Mouse (Mus musculus) Patski (cell line): ENCODE measurements around the gene Catsperz. TPM values are rescaled to one million over a fixed set of nuclear protein-coding genes. Genes with fewer than 3 reads are reported as not detected.
A peak's percentile ranks its signal among the peaks of the same experiment; 100 is the strongest.

Source experiments
- ATAC-seq: fragments of 100-300 bp; one replicate; pipeline ENCODE4 v1.8.0; 2021
- CTCF ChIA-PET: fragments of 350-600 bp; sonication (Branson Sonifier 250); formaldehyde crosslinking; loops from one replicate; lab custom pipeline; 2022; ENCODE audit warnings: inconsistent platforms; lab: Charles Lee
- POLR2A ChIA-PET: fragments of 350-600 bp; sonication (Branson Sonifier 250); formaldehyde crosslinking; loops from one replicate; lab custom pipeline; 2022; ENCODE audit warnings: antibody characterized with exemption, inconsistent platforms; lab: Charles Lee
- DNase-seq: peaks from one replicate; pipeline ENCODE4 v3.0.0-alpha.2; 2011; ENCODE audit warnings: low read depth, low spot score
- H3K27me3 ChIP-seq: fragments of 371-371 bp; one replicate; pipeline ENCODE4 v1.5.1; 2021
- CTCF ChIP-seq: fragments of 100-300 bp; IDR thresholded peaks from one replicate; pipeline ENCODE4 v1.5.1; 2021
- in situ Hi-C: fragments of 300-500 bp; cut with MboI; formaldehyde crosslinking; loops from 3 replicates; pipeline ENCODE4 v1.11.1; 2018; ENCODE audit warnings: low pct_unique_long_range_greater_than_20kb, mixed read lengths
- polyA plus RNA-seq: library from polyadenylated mRNA; unstranded; gene quantifications from one replicate; pipeline ENCODE4 v1.2.3, GENCODE M21; 2021

Catsperz gene
- polyA plus RNA-seq, 1 experiment from 2014 or later = 7.6 TPM

DNA sequence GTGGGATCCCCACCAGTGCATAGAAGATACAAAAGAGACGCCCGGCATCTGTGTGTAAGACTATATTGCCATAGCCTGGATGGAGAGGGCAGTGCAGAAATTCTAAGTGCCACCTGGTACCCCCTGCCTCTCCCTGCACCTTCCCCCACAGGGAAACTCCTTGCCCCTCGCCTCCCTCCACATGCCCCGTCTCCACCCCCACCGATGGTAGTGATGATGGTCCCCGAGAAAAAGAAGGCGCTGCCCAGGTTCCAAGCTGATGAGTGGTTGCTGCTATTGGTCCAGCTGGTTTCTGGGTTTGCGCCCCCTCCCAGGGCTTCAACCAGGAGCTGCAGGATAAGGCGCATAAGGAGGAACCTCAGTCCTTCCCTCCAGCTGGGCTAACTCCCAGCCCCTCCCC, 2.9 kb upstream of the Catsperz start:
- ChIA-PET CTCF (no interaction called here), POLR2A (interaction anchor here (0.9 kb wide), 1 partner anchor 42 kb away, joined by 4 read pairs; no protein-coding TSS in a partner anchor)
- ATAC-seq (no peak), DNase-seq (no peak)
- in situ Hi-C loops = no loop called here
- TF ChIP-seq CTCF = no peak
- H3K27me3 ChIP-seq = no peaks in the 10 kb centered on the region

- TF ChIP-seq CTCF = no peak
- no peaks in the 10 kb centered on the region for H3K27me3 ChIP-seq
- ChIA-PET POLR2A (no interaction called here), CTCF (no interaction called here)
- DNase-seq (no peak), ATAC-seq (no peak)
- in situ Hi-C loops = no loop called here
These were observed 1.5 kb upstream of the Catsperz start for GRCm38 (mm10) chr19:6926559-6927255.

DNA sequence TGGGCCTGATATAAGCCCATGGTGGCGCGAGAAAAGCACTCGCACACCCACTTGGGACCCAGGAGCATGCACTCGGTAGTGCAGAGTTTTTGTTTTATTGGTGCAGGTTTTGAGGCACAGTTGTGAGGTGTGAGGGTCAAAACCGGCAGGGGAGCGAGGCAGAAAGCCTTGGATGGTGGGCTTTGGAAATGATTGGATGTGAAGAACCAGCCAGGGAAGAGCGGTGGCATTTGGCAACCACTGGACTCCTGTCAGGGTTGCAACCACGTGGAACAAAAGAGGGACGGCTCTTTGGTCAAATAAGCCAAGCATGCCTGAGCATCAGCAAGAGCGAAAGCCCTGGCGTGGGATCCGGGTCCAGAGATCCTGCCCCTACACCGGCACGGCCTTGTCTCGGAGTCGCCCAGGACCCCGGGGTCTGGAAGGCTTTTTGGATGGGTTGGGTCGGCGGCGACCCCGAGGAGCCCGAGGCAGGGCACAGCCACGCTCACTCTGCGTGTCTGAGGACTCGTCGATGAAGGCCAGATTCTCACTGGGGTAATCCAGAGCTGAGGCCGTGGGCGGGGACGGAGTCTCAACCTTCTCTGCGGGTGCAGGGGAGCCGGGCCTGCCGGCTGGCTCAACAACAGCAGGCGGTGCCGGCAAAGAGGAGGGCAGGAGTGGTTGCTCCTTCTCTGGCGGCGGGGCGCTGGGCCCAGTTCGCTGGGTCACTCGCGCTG, 590 bp upstream of the Catsperz start:
- no peaks in the 10 kb centered on the region for H3K27me3 ChIP-seq
- ATAC-seq (no peak), DNase-seq (no peak)
- ChIA-PET CTCF (interaction anchor here (1.4 to 4.7 kb wide), 2 partner anchors 52 to 98 kb away, joined by 3 to 36 read pairs; partner anchors contain the start of genes Fkbp2 and Plcb3), POLR2A (interaction anchor here (1.0 kb wide), 1 partner anchor 50 kb away, joined by 4 read pairs; the partner anchor contains the start of gene Plcb3)
- in situ Hi-C loops = no loop called here
- TF ChIP-seq CTCF = no peak

GRCm38 (mm10) chr19:6924461-6925306, 496 bp downstream of the Catsperz start:
- H3K27me3 ChIP-seq = no peaks in the 10 kb centered on the region
- no peak for DNase-seq
- no peak for TF ChIP-seq CTCF
- in situ Hi-C loops = loop anchor here (5.0 kb wide), 1 partner anchor 53 kb away; the partner anchor contains the start of gene Plcb3
- ATAC-seq = no peak
- ChIA-PET POLR2A (interaction anchor here (1.0 to 3.7 kb wide), 3 partner anchors 17 to 51 kb away, joined by 4 to 24 read pairs (median 7); partner anchors contain the start of genes Bad, Gpr137 and Plcb3), CTCF (interaction anchor here (0.7 to 4.7 kb wide), 9 partner anchors 9 to 99 kb away, joined by 3 to 36 read pairs (median 3); partner anchors contain the start of genes Bad, Fkbp2 and Plcb3)

DNA sequence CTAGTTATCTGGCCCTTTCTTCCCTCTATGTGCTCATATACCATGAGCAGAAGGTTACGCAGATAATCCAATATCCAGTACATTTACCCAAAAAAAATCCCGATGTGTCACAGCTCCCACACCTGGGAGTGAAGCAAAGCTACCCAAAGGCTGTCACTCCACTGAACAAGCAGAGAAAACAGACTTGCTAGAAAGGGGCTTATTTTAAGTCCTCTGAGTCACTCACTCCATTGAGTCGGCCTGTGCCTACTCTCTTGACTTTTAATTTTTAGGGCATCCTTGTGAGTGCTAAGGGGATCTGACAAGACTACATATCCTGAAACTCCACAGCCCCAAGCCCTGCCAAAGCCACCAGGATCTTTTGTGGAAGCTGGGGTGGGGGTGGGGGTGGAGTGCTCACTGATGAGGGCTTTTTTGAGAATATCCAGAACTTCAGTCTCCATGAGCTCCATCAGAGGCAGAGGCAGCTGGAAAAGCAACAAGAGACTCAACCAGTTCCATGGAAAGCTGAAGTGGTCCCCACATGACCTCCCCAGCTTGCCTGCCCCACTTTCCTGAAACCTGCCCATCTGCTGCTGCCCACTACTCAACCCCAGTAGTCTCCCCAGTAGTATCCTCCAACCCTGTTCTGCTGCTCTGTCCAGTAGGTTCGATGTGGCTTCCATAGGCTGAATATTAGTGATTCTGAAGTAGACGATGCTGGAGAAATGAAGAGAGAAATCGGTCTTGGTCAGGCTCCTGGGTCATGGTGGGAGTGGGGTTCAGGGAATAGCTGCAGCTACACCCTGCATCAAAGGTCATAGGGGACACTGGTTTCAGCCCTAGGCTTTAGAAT, 2.1 kb downstream of the Catsperz start:
- no peak for DNase-seq
- no peak for TF ChIP-seq CTCF
- H3K27me3 ChIP-seq = no peaks in the 10 kb centered on the region
- ATAC-seq = no peak
- in situ Hi-C loops = loop anchor here (5.0 kb wide), 1 partner anchor 54 kb away; the partner anchor contains the start of gene Plcb3
- CTCF ChIA-PET = interaction anchor here (1.0 to 4.7 kb wide), 7 partner anchors 17 to 97 kb away, joined by 3 to 36 read pairs (median 5); partner anchors contain the start of genes Bad, Fkbp2 and Plcb3
- POLR2A ChIA-PET = interaction anchor here (0.6 to 3.7 kb wide), 8 partner anchors 9 to 83 kb away, joined by 3 to 24 read pairs (median 4); partner anchors contain the start of genes Bad and Gpr137

DNA sequence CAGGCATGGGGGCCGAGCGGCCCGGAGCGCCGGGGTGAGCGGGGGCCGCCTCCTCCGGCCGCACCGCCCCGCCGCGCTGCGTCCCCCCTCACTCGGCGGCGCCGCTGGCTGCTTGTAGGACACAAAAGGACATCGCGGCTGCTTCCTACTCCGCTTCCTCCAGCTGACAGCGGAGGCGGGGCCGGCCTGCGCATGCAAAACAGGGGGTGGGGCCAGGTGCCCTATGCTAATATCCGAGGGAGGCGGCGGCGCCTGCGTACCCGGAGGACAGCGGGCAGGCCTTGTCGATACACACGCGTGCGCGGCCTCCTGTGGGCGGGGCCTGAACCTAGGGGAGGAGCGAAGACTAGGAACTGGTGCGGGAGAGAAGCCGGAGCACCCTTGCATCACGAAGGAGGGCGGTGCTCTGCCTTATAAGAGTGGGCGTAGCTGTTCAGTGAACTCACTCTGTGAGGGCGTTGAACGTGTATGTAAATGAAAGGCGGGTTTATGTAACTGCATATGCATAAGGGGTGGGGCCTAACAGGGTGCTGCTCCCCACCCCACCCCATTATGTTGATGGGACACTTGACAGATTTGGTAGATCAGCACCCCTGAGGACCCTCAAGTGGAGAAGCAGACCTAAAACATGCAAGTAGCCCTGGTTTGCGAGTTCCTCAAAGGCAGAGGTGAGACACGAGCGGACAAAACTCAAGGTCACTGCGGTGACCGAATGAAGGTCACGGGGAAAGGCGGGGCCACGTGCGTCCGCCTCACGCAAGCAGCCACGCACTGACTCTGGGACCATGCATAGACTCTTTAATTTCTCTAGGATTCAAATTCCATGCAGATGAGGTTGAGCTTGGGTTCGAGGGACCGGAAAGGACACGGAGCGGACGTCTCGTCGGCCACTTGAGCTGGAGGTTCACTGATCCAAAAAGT, 3.3 kb downstream of the Catsperz start, which contains the start of gene Esrra:
TSS of gene Esrra (minus strand) at position 167 of the 921 bp plus-strand sequence.
- ChIA-PET POLR2A (interaction anchor here (0.6 to 3.7 kb wide), 9 partner anchors 10 to 82 kb away, joined by 3 to 24 read pairs (median 4); partner anchors contain the start of genes Bad, Gpr137, Kcnk4 and Prdx5), CTCF (interaction anchor here (0.7 to 4.7 kb wide), 6 partner anchors 18 to 98 kb away, joined by 3 to 36 read pairs (median 5); partner anchors contain the start of genes Fkbp2 and Plcb3)
- ATAC-seq (peak; percentile 86), DNase-seq (peak; percentile 98)
- no peaks in the 10 kb centered on the region for H3K27me3 ChIP-seq
- in situ Hi-C loops = loop anchor here (5.0 kb wide), 1 partner anchor 55 kb away; the partner anchor contains the start of gene Plcb3
- no peak for TF ChIP-seq CTCF

DNA sequence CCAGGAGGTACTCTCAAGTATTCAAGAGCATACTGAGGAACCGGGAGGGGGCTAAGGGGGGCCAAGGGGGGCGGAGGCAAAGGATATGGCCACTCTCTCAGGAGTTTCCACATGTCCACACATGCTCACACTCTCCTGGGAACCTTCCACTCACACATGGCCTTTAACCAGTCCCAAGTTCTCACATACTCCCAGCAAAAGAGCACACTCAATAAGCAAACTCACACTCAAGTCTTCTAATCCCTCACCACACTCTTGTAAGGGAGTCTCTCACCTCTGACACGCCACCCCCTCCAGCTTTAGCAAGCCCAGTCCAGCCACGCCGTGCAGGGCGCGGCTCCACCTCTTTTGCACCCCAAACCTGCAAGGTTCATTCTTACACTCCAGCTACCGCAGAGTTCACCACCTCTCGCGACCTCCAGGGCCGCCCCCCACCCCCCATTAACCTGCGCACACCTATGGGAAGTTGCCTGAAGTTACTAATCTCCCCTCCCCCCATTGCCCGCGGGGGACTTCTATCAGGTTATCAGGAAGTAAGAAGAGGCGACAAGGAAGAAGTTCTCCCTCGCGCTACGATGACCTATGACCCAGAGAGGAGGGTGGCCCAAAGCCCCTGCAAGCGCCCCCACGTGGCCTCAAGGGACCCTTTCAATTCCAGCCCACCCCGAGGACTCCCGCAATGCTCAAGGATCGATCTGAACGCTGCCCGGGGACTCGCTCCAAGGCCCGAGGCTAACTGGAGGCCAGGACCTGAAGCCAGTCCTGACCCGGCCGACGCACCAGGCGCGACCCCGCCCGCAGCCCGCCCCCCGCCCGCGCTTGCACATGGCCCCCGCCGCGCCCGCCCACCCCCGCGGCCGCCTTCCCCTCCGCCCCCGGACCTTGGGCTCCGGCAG, 4.2 kb downstream of the Catsperz start:
- DNase-seq = no peak
- POLR2A ChIA-PET = interaction anchor here (0.6 to 3.1 kb wide), 8 partner anchors 10 to 41 kb away, joined by 3 to 17 read pairs (median 4); partner anchors contain the start of genes Bad, Gpr137, Kcnk4 and Prdx5
- in situ Hi-C loops = loop anchor here (5.0 kb wide), 1 partner anchor 56 kb away; the partner anchor contains the start of gene Plcb3
- ATAC-seq = peak; percentile 1
- CTCF ChIA-PET = interaction anchor here (1.1 to 4.7 kb wide), 3 partner anchors 57 to 99 kb away, joined by 4 to 36 read pairs (median 5); partner anchors contain the start of genes Fkbp2 and Plcb3
- no peak for TF ChIP-seq CTCF
- H3K27me3 ChIP-seq = no peaks in the 10 kb centered on the region
